Mouse (Mus musculus): ENCODE results near the gene Rai2.

The Rai2 gene

GRCm38 (mm10) chrX:161716865-161717763 lies at the start of gene Rai2:
TSS of gene Rai2 (plus strand) at chrX:161717069.
- peak; percentile 57 to 75 for DNase-seq

- DNase-seq: no peak
These were observed 27.5 kb upstream of the Rai2 start for GRCm38 (mm10) chrX:161689336-161689735.

GRCm38 (mm10) chrX:161716503-161716864 lies 385 bp upstream of the Rai2 start:
- DNase-seq: no peak

- peak in 1 of 2 experiments; percentile 3 for DNase-seq
These were observed 1.0 kb downstream of the Rai2 start for GRCm38 (mm10) chrX:161717764-161718382.

GRCm38 (mm10) chrX:161718548-161718947 lies 1.7 kb downstream of the Rai2 start:
- DNase-seq: no peak

DNA sequence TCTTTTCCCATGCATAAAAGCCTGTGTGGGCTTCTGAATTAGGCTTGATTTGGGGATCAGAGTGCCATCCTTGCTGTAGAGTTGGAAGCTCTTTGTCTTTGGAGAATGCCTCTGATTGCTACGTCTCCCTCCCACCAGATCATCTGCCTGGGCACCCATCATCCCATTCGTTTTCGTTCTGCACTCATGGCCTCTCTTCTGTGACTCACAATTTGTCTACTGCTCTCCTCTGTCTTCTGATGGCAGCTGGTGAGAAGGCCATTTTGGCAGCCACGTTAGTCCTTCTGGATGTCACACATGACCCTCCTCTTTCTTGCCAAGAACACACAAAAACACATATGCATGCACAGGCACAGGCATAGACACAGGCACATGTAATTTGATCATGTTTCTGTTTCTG lies 4.2 kb downstream of the Rai2 start:
- DNase-seq: no peak

DNA sequence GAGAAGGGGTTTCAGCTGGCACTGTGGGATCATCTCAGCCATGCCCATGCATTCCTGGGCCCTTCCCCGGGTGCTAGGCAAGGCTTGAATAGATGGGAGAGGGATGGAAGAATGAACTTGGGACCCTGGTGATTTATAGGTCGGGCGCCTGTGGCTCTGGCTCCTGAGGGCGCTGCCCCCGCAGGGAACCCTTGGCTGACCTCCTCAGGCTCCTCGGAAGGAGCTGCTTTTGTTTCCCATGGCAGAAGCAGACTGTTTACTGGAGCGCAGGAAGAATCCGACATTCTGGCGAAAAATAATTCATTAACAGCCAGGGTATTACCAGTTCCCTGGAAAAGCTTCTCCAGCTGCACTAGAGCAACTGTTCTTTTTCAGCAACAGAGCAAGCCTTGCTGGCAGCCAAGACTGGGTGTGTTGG lies 6.5 kb downstream of the Rai2 start:
- peak; percentile 53 to 64 for DNase-seq

DNA sequence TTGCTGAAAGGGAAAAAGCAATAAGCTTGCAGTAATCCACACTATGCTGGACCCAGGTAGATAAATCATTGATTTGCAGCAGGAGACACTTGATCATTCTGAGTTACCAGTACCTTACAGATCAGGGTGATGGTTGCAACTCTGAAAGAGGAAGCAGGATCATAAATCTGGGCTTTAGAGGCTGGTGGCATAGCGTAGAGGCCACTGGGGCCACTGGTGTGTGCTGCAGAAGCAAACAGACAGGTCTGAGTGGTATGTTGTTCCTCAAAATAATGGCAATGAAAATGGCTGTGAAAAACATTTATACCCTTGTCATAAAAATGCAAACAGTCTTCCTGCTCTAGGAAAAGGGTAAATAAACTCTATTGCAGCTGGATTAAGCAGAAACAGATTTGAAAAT lies 9.4 kb downstream of the Rai2 start:
- no peak for DNase-seq

DNA sequence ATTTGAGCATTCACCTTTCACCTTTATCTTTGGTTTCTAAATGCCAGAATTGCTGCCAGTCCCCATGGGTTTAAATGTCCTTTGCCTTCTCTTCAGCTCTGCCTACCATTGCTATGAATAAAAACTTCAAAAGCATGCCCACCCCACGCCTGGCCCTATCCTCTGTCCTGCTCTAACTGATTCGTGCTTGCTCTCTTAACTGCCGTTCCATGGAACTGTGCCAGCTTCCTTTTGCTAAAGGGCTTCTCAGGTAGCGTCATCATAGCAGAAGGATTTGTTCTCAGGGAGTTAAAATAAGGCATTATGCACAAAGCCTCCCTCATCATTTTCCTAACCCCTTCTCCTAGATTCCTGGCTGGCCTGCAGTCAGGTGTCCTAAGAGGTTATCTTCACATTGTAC lies 11.6 kb downstream of the Rai2 start:
- DNase-seq: peak; percentile 13 to 27

GRCm38 (mm10) chrX:161730026-161730425 lies 13.2 kb downstream of the Rai2 start:
- no peak for DNase-seq

- no peak for DNase-seq
These were observed 15.0 kb downstream of the Rai2 start for GRCm38 (mm10) chrX:161731859-161732258.

- DNase-seq: no peak
These were observed 16.9 kb downstream of the Rai2 start for GRCm38 (mm10) chrX:161733581-161734309.

GRCm38 (mm10) chrX:161734310-161734676 lies 17.4 kb downstream of the Rai2 start:
- no peak for DNase-seq

GRCm38 (mm10) chrX:161739374-161739773 lies 22.5 kb downstream of the Rai2 start:
- no peak for DNase-seq

DNA sequence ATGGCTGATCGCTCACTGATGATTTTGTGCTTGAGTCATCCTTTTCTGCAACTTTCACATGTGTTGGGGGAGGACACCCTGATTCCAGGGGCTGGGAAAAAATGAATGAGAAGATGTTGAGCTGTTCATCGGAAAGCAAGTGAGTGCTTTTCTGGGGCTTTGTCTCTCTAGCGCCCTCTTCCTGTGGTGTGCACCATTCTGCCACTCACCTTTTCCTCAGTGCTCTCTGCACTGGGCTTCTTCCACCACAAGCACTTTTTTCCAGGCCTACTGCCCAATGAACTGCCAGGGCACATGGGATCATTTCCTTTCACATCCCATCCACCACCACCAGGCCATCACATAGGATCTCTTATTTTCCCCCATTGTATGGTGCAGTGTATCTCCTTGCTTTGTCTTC lies 26.2 kb downstream of the Rai2 start:
- DNase-seq: peak in 1 of 2 experiments; percentile 19

DNA sequence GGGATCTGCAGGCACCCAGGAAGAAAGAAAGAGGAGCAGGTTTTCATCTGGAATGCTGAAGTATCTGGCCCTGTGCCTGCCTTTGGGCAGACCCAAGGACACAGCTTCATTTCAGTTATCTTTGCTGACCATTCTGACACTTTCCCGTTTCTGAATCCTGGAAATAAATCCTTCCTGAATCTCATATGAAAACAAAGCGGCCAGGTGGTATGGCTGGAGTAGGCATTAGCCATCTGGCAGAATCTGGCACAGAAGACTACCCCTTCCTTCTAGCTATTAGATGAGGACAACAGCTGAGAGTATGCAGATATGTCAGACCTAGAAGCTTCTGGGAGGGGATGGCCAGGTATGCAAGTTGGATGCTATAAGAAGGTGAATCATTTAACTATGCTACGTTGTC lies 28.4 kb downstream of the Rai2 start:
- DNase-seq: no peak

DNA sequence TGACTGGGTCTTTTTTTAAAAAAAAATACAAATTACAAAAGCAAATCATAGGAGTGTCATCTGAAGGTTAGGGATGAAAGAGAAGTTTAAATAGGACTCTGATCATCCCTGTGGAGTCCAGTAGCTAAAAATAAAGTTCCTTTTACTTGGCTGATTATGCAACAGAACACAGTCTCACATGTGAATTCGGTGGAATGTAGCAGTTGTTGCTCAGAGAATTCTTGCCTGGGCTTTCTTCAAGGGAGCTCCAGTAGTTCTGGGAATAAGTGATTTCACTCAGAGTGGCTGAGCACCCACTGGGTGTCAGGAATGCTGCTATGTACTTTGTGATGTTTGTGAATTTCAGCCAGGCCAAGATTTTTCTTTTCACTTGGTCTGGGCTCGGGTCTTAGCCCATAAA lies 30.5 kb downstream of the Rai2 start:
- DNase-seq: peak in 1 of 2 experiments; percentile 15

GRCm38 (mm10) chrX:161753514-161753913 lies 36.6 kb downstream of the Rai2 start:
- no peak for DNase-seq

GRCm38 (mm10) chrX:161776321-161776962 lies 59.6 kb downstream of the Rai2 start:
- no peak for DNase-seq

GRCm38 (mm10) chrX:161780321-161781034 lies 63.6 kb downstream of the Rai2 start:
- DNase-seq: no peak

GRCm38 (mm10) chrX:161790182-161790581 lies 73.3 kb downstream of the Rai2 start:
- DNase-seq: peak; percentile 10 to 39

DNA sequence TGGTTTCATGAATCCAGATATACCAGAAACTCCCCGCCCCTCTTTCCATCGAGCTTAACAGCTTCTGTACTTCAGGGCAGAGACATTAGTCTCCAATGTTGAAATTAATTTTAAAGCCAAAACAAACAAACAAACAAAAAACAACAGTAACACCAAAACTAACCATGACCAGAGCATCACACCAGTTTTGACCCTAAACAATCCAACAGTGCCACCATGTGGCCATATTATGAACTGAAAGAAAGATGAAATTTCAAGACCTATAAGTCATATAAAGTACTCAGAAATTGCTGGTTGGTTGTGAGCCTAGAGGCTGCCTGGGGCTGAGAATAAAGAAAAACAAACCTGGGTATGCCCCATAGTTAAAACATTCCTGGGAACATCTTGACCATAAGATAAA lies 109.3 kb downstream of the Rai2 start:
- peak; percentile 9 to 24 for DNase-seq

All from kidney, postnatal 36 days (tissue).